Mouse (Mus musculus): ENCODE data around the gene Fam71f2. TPM values are rescaled to one million over a fixed set of nuclear protein-coding genes. Genes with fewer than 3 reads are reported as not detected.
A peak's percentile ranks its signal among the peaks of the same experiment; 100 is the strongest.

Fam71f2 gene
- polyA plus RNA-seq, 1 experiment from 2014 or later, result 0.12 TPM

- no peak overlapping the region for H3K4me2 ChIP-seq
- ATAC-seq (ENCODE audit: insufficient read depth), result peak; percentile 33
Measured at GRCm38 (mm10) chr6:29246585-29246984, 32.8 kb upstream of the Fam71f2 start.

GRCm38 (mm10) chr6:29247072-29247471 is 32.3 kb upstream of the Fam71f2 start:
- Histone ChIP-seq H3K9ac (no peak overlapping the region), H3K27me3 (0 out of 2 replicates have a peak, but pooled peaks cover 4% of the 10 kb centered on the region), H3K36me3 (replicated peaks) (no peaks in the 10 kb centered on the region), H3K4me3 (replicated peaks) (no peak overlapping the region), H3K4me1 (replicated peaks) (0 out of 2 replicates have a peak, but pooled peaks cover 7% of the 10 kb centered on the region), H3K4me2 (no peak overlapping the region), H3K27ac (replicated peaks) (no peak overlapping the region), H3K9me3 (replicated peaks) (no peaks in the 10 kb centered on the region)
- no peak for ATAC-seq (ENCODE audit: insufficient read depth)
- 53% methylated on average over 4 of the region's 4 CpGs for WGBS (ENCODE audit: insufficient replicate concordance)

More at GRCm38 (mm10) chr6:29246585-29246984, 32.8 kb upstream of the Fam71f2 start:
- WGBS (ENCODE audit: insufficient replicate concordance), result 41% methylated on average over 5 of the region's 5 CpGs
- 0 out of 2 replicates have a peak, but pooled peaks cover 7% of the 10 kb centered on the region for H3K4me1 ChIP-seq (replicated peaks)
- 0 out of 2 replicates have a peak, but pooled peaks cover 4% of the 10 kb centered on the region for H3K27me3 ChIP-seq
- H3K9me3 ChIP-seq (replicated peaks), result no peaks in the 10 kb centered on the region
- no peak overlapping the region for H3K4me3 ChIP-seq (replicated peaks)
- no peaks in the 10 kb centered on the region for H3K36me3 ChIP-seq (replicated peaks)
- peak overlapping the region; percentile 65; the same call in 1 of the 2 replicates for H3K27ac ChIP-seq (replicated peaks)
- no peak overlapping the region for H3K9ac ChIP-seq

DNA sequence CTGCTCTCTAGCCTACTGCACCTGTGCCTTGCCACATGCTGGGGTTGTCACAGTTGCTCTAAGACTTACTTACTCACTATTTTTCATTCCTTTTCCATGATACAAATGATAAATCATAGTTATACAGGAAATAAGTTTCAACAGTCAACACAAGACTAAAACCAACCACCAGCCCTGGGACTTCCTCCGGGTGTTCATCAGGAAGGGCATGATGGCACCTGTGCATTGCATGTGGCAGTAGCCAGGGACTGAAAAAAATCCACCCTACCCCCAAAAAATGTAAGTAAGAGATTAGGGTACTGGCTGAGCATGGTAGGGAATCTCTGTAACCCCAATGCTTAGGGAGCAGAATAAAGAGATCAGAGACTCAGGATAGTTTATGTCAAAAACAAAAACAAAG is 20.0 kb upstream of the Fam71f2 start:
- 37% methylated on average over 1 of the region's 1 CpGs for WGBS (ENCODE audit: insufficient replicate concordance)

GRCm38 (mm10) chr6:29261831-29262230 is 17.6 kb upstream of the Fam71f2 start:
- H3K4me1 ChIP-seq (replicated peaks), result no peaks in the 10 kb centered on the region
- no peak for ATAC-seq (ENCODE audit: insufficient read depth)
- H3K9ac ChIP-seq, result no peak overlapping the region
- no peak overlapping the region for H3K27ac ChIP-seq (replicated peaks)
- no peak overlapping the region for H3K4me3 ChIP-seq (replicated peaks)
- no peaks in the 10 kb centered on the region; the same call in 1 of the 2 replicates for H3K27me3 ChIP-seq
- H3K4me2 ChIP-seq, result no peak overlapping the region
- 51% methylated on average over 5 of the region's 5 CpGs for WGBS (ENCODE audit: insufficient replicate concordance)
- H3K9me3 ChIP-seq (replicated peaks), result no peaks in the 10 kb centered on the region
- H3K36me3 ChIP-seq (replicated peaks), result no peaks in the 10 kb centered on the region

More for the DNA sequence above, 20.0 kb upstream of the Fam71f2 start:
- Histone ChIP-seq H3K36me3 (replicated peaks) (no peaks in the 10 kb centered on the region), H3K27me3 (no peaks in the 10 kb centered on the region; the same call in 1 of the 2 replicates), H3K9ac (no peak overlapping the region), H3K9me3 (replicated peaks) (no peaks in the 10 kb centered on the region), H3K27ac (replicated peaks) (no peak overlapping the region), H3K4me1 (replicated peaks) (no peaks in the 10 kb centered on the region), H3K4me2 (no peak overlapping the region), H3K4me3 (replicated peaks) (no peak overlapping the region)
- no peak for ATAC-seq (ENCODE audit: insufficient read depth)

DNA sequence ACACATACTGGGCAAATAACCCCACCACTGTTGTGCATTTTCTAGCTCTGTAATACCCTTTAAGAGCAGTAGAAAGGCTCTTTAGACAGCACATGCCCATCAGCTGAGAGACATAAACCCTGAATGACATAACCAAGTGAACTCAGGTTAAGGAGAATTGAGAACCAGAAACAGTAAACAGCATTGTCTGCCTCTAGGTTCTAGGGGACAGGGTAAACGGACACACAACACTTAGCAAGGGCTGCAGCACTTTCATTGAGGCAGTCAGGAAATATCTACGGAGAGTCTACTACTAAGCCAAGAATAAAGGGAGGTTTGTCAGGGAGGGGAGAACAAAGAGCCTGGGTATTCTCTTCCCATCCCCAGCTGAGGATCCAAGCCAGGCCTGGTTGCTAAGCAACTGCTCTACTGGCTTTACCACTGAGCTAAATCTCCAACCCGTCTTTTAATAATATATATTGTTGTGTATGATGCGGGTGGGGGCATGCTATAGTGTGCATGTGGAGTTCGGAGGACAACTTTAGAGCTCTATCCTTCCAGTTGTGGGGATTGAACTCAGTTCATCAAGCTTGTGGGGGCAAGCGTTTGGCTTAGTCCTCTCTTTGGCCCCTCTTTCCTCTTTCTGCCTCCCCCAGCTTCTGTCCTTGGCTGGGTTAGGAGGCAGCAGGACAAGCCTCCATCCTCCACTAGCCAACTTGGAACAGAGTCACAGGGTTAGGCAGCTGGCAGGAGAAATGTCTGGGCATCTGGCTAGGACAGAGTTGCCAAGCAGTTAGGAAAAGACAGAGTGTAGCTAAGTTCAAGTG is 15.5 kb upstream of the Fam71f2 start:
- WGBS (ENCODE audit: insufficient replicate concordance), result 52% methylated on average over 6 of the region's 6 CpGs
- no peaks in the 10 kb centered on the region for H3K36me3 ChIP-seq (replicated peaks)
- H3K27me3 ChIP-seq, result no peaks in the 10 kb centered on the region
- no peak overlapping the region for H3K9ac ChIP-seq
- no peak overlapping the region for H3K27ac ChIP-seq (replicated peaks)
- no peaks in the 10 kb centered on the region for H3K4me1 ChIP-seq (replicated peaks)
- H3K9me3 ChIP-seq (replicated peaks), result no peaks in the 10 kb centered on the region
- no peak for ATAC-seq (ENCODE audit: insufficient read depth)
- H3K4me3 ChIP-seq (replicated peaks), result no peak overlapping the region
- H3K4me2 ChIP-seq, result no peak overlapping the region

- 54% methylated on average over 3 of the region's 3 CpGs for WGBS (ENCODE audit: insufficient replicate concordance)
- no peak overlapping the region for H3K4me2 ChIP-seq
- H3K27me3 ChIP-seq, result no peaks in the 10 kb centered on the region
- no peaks in the 10 kb centered on the region for H3K9me3 ChIP-seq (replicated peaks)
- no peak for ATAC-seq (ENCODE audit: insufficient read depth)
- H3K36me3 ChIP-seq (replicated peaks), result no peaks in the 10 kb centered on the region
- H3K9ac ChIP-seq, result no peak overlapping the region
- no peak overlapping the region for H3K4me3 ChIP-seq (replicated peaks)
- no peaks in the 10 kb centered on the region for H3K4me1 ChIP-seq (replicated peaks)
- no peak overlapping the region for H3K27ac ChIP-seq (replicated peaks)
Measured at GRCm38 (mm10) chr6:29264456-29264781, 15.0 kb upstream of the Fam71f2 start.

GRCm38 (mm10) chr6:29266936-29267335 is 12.5 kb upstream of the Fam71f2 start:
- Histone ChIP-seq H3K4me3 (replicated peaks) (no peak overlapping the region), H3K9me3 (replicated peaks) (no peaks in the 10 kb centered on the region), H3K4me2 (no peak overlapping the region), H3K4me1 (replicated peaks) (peaks cover 3% of the 10 kb centered on the region; the same call in 1 of the 2 replicates), H3K9ac (no peak overlapping the region), H3K27ac (replicated peaks) (0 out of 2 replicates have a peak overlapping the region, but pooled peaks have one; percentile 45), H3K36me3 (replicated peaks) (no peaks in the 10 kb centered on the region), H3K27me3 (peaks cover 12% of the 10 kb centered on the region)
- ATAC-seq (ENCODE audit: insufficient read depth), result peak; percentile 62
- WGBS (ENCODE audit: insufficient replicate concordance), result 39% methylated on average over 4 of the region's 4 CpGs

GRCm38 (mm10) chr6:29269006-29269668 is 10.3 kb upstream of the Fam71f2 start:
- no peaks in the 10 kb centered on the region for H3K36me3 ChIP-seq (replicated peaks)
- peaks cover 12% of the 10 kb centered on the region for H3K27me3 ChIP-seq
- H3K4me1 ChIP-seq (replicated peaks), result peaks cover 20% of the 10 kb centered on the region
- ATAC-seq (ENCODE audit: insufficient read depth), result no peak
- no peak overlapping the region for H3K27ac ChIP-seq (replicated peaks)
- no peaks in the 10 kb centered on the region for H3K9me3 ChIP-seq (replicated peaks)
- 54% methylated on average over 6 of the region's 6 CpGs for WGBS (ENCODE audit: insufficient replicate concordance)
- H3K4me3 ChIP-seq (replicated peaks), result no peak overlapping the region
- no peak overlapping the region for H3K9ac ChIP-seq
- no peak overlapping the region for H3K4me2 ChIP-seq

- Histone ChIP-seq H3K36me3 (replicated peaks) (peaks cover 13% of the 10 kb centered on the region; the same call in 1 of the 2 replicates), H3K9me3 (replicated peaks) (no peaks in the 10 kb centered on the region), H3K4me1 (replicated peaks) (peaks cover 21% of the 10 kb centered on the region), H3K4me2 (peak overlapping the region; percentile 42), H3K27me3 (peaks cover 12% of the 10 kb centered on the region), H3K27ac (replicated peaks) (peak overlapping the region; percentile 68), H3K9ac (no peak overlapping the region), H3K4me3 (replicated peaks) (no peak overlapping the region)
- 0 out of 2 replicates have a peak, but pooled peaks have one; percentile 4 for ATAC-seq (ENCODE audit: insufficient read depth)
- WGBS (ENCODE audit: insufficient replicate concordance), result 2% methylated on average over 8 of the region's 8 CpGs
Measured at GRCm38 (mm10) chr6:29270961-29271360, 8.4 kb upstream of the Fam71f2 start.

GRCm38 (mm10) chr6:29272312-29273072 is 6.9 kb upstream of the Fam71f2 start, which contains the start of gene Hilpda:
Gene Hilpda (plus strand): TSS chr6:29272488.
- H3K27ac ChIP-seq (replicated peaks), result peak within 1 kb of the TSS; percentile 80
- ATAC-seq (ENCODE audit: insufficient read depth), result peak; percentile 89
- H3K9ac ChIP-seq, result peak within 1 kb of the TSS; percentile 73
- peaks cover 12% of the 10 kb centered on the region for H3K27me3 ChIP-seq
- no peaks in the 10 kb centered on the region for H3K9me3 ChIP-seq (replicated peaks)
- peaks cover 21% of the 10 kb centered on the region for H3K4me1 ChIP-seq (replicated peaks)
- H3K36me3 ChIP-seq (replicated peaks), result peaks cover 13% of the 10 kb centered on the region; the same call in 1 of the 2 replicates
- peak within 1 kb of the TSS; percentile 89 for H3K4me2 ChIP-seq
- under 1% methylated on average over 46 of the region's 46 CpGs for WGBS (ENCODE audit: insufficient replicate concordance)
- peak within 1 kb of the TSS; percentile 71 for H3K4me3 ChIP-seq (replicated peaks)

Measured in liver, embryonic 15.5 days (tissue).